Mouse (Mus musculus) testis, adult 2 months (tissue): ENCODE data around the gene Cblc.

Experiments
- CTCF ChIP-seq: fragments of 200-500 bp; IDR thresholded peaks from 2 replicates; pipeline ENCODE4 v1.5.1; 2012; ENCODE audit warnings: low read depth, mild to moderate bottlenecking, inconsistent platforms, low read length, moderate library complexity; ENCODE audit not compliant: control insufficient read depth, insufficient read depth, insufficient replicate concordance
- POLR2A ChIP-seq: fragments of 200-500 bp; IDR thresholded peaks from 2 replicates; pipeline ENCODE4 v1.6.1; 2012; ENCODE audit warnings: low read depth, mild to moderate bottlenecking, inconsistent platforms, low read length, moderate library complexity; ENCODE audit not compliant: control insufficient read depth

- no peak for TF ChIP-seq POLR2A
- peak; percentile 86 for TF ChIP-seq CTCF
These were observed 47.0 kb upstream of the Cblc start for GRCm38 (mm10) chr7:19843561-19843960.
